Mouse (Mus musculus): ENCODE measurements around the gene Stxbp6.

DNA sequence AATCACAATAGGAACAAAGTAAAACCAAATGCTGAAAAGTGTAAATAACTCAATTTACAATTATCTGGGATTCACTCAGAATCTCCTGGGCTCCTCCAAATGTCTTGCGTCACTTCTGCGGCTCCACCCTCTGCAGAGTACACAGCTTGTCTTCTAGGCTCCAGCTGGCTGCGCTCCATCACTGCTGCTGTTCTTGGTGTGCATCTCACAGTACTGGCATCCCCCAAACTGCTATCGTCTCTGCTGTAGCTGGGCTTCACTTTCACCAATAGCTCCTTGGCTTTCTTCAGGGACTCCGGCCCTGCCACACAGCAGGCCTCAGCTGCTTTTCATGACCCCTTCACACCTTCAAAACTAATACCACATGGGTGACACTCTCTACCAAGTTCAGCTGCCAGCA, 10.9 kb downstream of the Stxbp6 start:
- TF ChIP-seq POLR2A (IDR thresholded peaks at IDR 0.05; ENCODE audit: control insufficient read depth in 1 of 2, insufficient read depth in 1 of 2, low read depth in 1 of 2, low read length in 2 of 2, poor library complexity in 1 of 2) (no peak), NRF1 (IDR thresholded peaks at IDR 0.05; ENCODE audit: insufficient read depth, low read depth, low read length, poor library complexity, severe bottlenecking) (no peak), TAL1 (IDR thresholded peaks at IDR 0.05; ENCODE audit: low read length) (no peak), BHLHE40 (IDR thresholded peaks at IDR 0.05; ENCODE audit: borderline replicate concordance, low read depth, low read length) (no peak), CTCF (IDR thresholded peaks at IDR 0.05 in 2 of 3, conservative IDR thresholded peaks at IDR 0.05 in 1 of 3; ENCODE audit: control insufficient read depth in 1 of 3, insufficient read depth in 1 of 3, low read depth in 2 of 3, low read length in 3 of 3, poor library complexity in 1 of 3, severe bottlenecking in 1 of 3) (no peak), USF1 (IDR thresholded peaks at IDR 0.05; ENCODE audit: low read depth, low read length) (no peak), RAD21 (IDR thresholded peaks at IDR 0.05; ENCODE audit: low read depth, low read length) (no peak)
